Comparison of ENCODE assay signal across 13 mouse cellular contexts in genomic region chr3:146655111-146655577, GRCm38 (mm10). TPM values are rescaled to one million over a fixed set of nuclear protein-coding genes. Genes with fewer than 3 reads are reported as not detected.
A peak's percentile ranks its signal among the peaks of the same experiment; 100 is the strongest.
DNase-seq lines count a peak whose midpoint lies in the region; ATAC-seq and TF ChIP-seq lines count a peak whose summit lies in the region.
"Had no signal": no experiment of that assay in that cellular context is flagged by ENCODE, and none has a peak within 500 bp of the region (broad histone marks: within the 10 kb centered on the region; RNA-seq: fewer than 3 reads in every experiment).

No protein-coding gene starts in this region.

- peak overlapping the region; percentile 70 for H3K27ac ChIP-seq in heart, embryonic 13.5 days (replicated peaks)
- H3K27ac ChIP-seq in liver, postnatal 0 days (ENCODE audit: low read depth) = peak overlapping the region; percentile 84
- H3K27ac ChIP-seq in gastrocnemius, adult 2 months = no peak overlapping the region
- H3K27ac ChIP-seq: embryonic facial prominence, embryonic 15.5 days had no signal

- no peak for TF ChIP-seq CTCF in liver, postnatal 0 days (IDR thresholded peaks at IDR 0.05; ENCODE audit: low read depth)
- no peak for TF ChIP-seq CTCF in gastrocnemius, adult 2 months (IDR thresholded peaks at IDR 0.05)

- no peaks in the 10 kb centered on the region for H3K27me3 ChIP-seq in heart, embryonic 13.5 days (replicated peaks)
- no peaks in the 10 kb centered on the region for H3K27me3 ChIP-seq in liver, postnatal 0 days (ENCODE audit: insufficient read depth, low read length)
- H3K27me3 ChIP-seq: embryonic facial prominence, embryonic 15.5 days had no signal

- H3K9me3 ChIP-seq in heart, embryonic 13.5 days = no peaks in the 10 kb centered on the region
- H3K9me3 ChIP-seq in liver, postnatal 0 days (ENCODE audit: low read length) = no peaks in the 10 kb centered on the region
- H3K9me3 ChIP-seq: embryonic facial prominence, embryonic 15.5 days had no signal

- no peaks in the 10 kb centered on the region for H3K36me3 ChIP-seq in heart, embryonic 13.5 days
- H3K36me3 ChIP-seq in liver, postnatal 0 days (replicated peaks; ENCODE audit: insufficient read depth, low read length) = no peaks in the 10 kb centered on the region
- H3K36me3 ChIP-seq: embryonic facial prominence, embryonic 15.5 days had no signal

- H3K4me2 ChIP-seq in heart, embryonic 13.5 days = no peak overlapping the region
- peak overlapping the region; percentile 28 for H3K4me2 ChIP-seq in liver, postnatal 0 days (ENCODE audit: low read depth, low read length)
- H3K4me2 ChIP-seq: embryonic facial prominence, embryonic 15.5 days had no signal

- intact Hi-C loops in gastrocnemius, adult 2 months (cut with DNase I) = no loop called here

- no peak overlapping the region for H3K4me3 ChIP-seq in heart, embryonic 13.5 days
- no peak overlapping the region for H3K4me3 ChIP-seq in liver, postnatal 0 days (ENCODE audit: low read depth, low read length)
- H3K4me3 ChIP-seq in gastrocnemius, adult 2 months = no peak overlapping the region
- H3K4me3 ChIP-seq: embryonic facial prominence, embryonic 15.5 days had no signal

- DNase-seq in heart, adult 8-10 months (ENCODE audit: low spot score) = no peak
- DNase-seq in c-Kit-positive CD71-negative TER-119-negative erythroid progenitor cells, embryonic 14.5 days (ENCODE audit: low read depth) = peak; percentile 18
- DNase-seq in liver, postnatal 0 days = peak; percentile 31
- no peak for DNase-seq in gastrocnemius, adult 2 months
- DNase-seq in cerebellum, postnatal 4 days (ENCODE audit: low spot score in 2 of 2) = no peak
- no peak for DNase-seq in right cerebral cortex, adult 18-20 months
- DNase-seq: gastrocnemius, postnatal 14 days had no signal

- no peak overlapping the region for H3K9ac ChIP-seq in heart, embryonic 13.5 days
- no peak overlapping the region for H3K9ac ChIP-seq in liver, postnatal 0 days (replicated peaks)
- H3K9ac ChIP-seq: embryonic facial prominence, embryonic 15.5 days had no signal

- peak; percentile 58; the same call in 1 of the 2 replicates for ATAC-seq in heart, embryonic 13.5 days (ENCODE audit: extremely low read depth, insufficient number of reproducible peaks, low FRiP score, low TSS enrichment)
- peak; percentile 54 for ATAC-seq in CD4-positive, CD25-positive, alpha-beta regulatory T cell, adult 4 months
- peak; percentile 80 for ATAC-seq in liver, postnatal 0 days

- H3K4me1 ChIP-seq in heart, embryonic 13.5 days = peaks cover 28% of the 10 kb centered on the region
- H3K4me1 ChIP-seq in liver, postnatal 0 days (ENCODE audit: insufficient read depth) = peaks cover 15% of the 10 kb centered on the region
- H3K4me1 ChIP-seq: embryonic facial prominence, embryonic 15.5 days had no signal

- peak; percentile 52; the same call in 1 of the 2 replicates for TF ChIP-seq EP300 in liver, postnatal 0 days (IDR thresholded peaks at IDR 0.05; ENCODE audit: low read depth)

- WGBS in heart, embryonic 13.5 days = 57% methylated on average over 2 of the region's 2 CpGs
- WGBS in liver, postnatal 0 days (ENCODE audit: insufficient replicate concordance) = 42% methylated on average over 2 of the region's 2 CpGs

RNA-seq across cellular contexts. Expression of gene 4930503B20Rik, which starts 4.0 kb away (rescaled TPM):
- polyA plus RNA-seq in heart, embryonic 13.5 days (2015; fragmentation: Nextera tagmentation; extraction: Ambion mirVana) = not detected in 2 replicates
- total RNA-seq in heart, adult 8-10 months (2022) = under 1 TPM in 1 of 4 experiments, not detected in 3; 0.16 TPM
- polyA plus RNA-seq in CD4-positive, CD25-positive, alpha-beta regulatory T cell, adult 4 months (2017; shearing (Covaris generic)) = not detected
- polyA plus RNA-seq in liver, postnatal 0 days (2015; fragmentation: Nextera tagmentation; extraction: Ambion mirVana) = not detected in 2 replicates
- not detected for total RNA-seq in gastrocnemius, adult 2 months (2021)
- total RNA-seq: gastrocnemius, postnatal 14 days; left cerebral cortex, postnatal 10 days had no signal
- polyA plus RNA-seq: neural tube, embryonic 11.5 days; stomach, embryonic 14.5 days had no signal

RNA-seq across cellular contexts. Expression of gene Samd13, which starts 30.2 kb away (rescaled TPM):
- 2.3 and 2.8 TPM in 2 replicates for polyA plus RNA-seq in heart, embryonic 13.5 days (2015; fragmentation: Nextera tagmentation; extraction: Ambion mirVana)
- 1 to 10 TPM; 2.4 to 3.9 (median 3.2) TPM for total RNA-seq in heart, adult 8-10 months (2022)
- under 1 TPM in 1 of 2 experiments, not detected in 1; 0.52 TPM for polyA plus RNA-seq in CD4-positive, CD25-positive, alpha-beta regulatory T cell, adult 4 months (2017; shearing (Covaris generic))
- 0.11 TPM in 1 of 2 replicates, not detected in the other for polyA plus RNA-seq in liver, postnatal 0 days (2015; fragmentation: Nextera tagmentation; extraction: Ambion mirVana)
- total RNA-seq in gastrocnemius, adult 2 months (2021) = 1 to 10 TPM in 1 of 2 experiments, under 1 TPM in 1; 0.59 to 2.2 TPM

RNA-seq across cellular contexts. Expression of gene Dnase2b, which starts 39.7 kb away (rescaled TPM):
- polyA plus RNA-seq in heart, embryonic 13.5 days (2015; fragmentation: Nextera tagmentation; extraction: Ambion mirVana) = not detected in 2 replicates
- not detected for total RNA-seq in heart, adult 8-10 months (2022)
- not detected for polyA plus RNA-seq in CD4-positive, CD25-positive, alpha-beta regulatory T cell, adult 4 months (2017; shearing (Covaris generic))
- 3.9 and 4.0 TPM in 2 replicates for polyA plus RNA-seq in liver, postnatal 0 days (2015; fragmentation: Nextera tagmentation; extraction: Ambion mirVana)
- total RNA-seq in gastrocnemius, adult 2 months (2021) = under 1 TPM in 1 of 2 experiments, not detected in 1; 0.14 TPM
- total RNA-seq: gastrocnemius, postnatal 14 days; left cerebral cortex, postnatal 10 days had no signal
- polyA plus RNA-seq: neural tube, embryonic 11.5 days; stomach, embryonic 14.5 days had no signal

Comparison
In these comparisons a context has a peak if more than half of its experiments do, and no peak if none do; other contexts are left out.
1. DNase-seq: peak in c-Kit-positive CD71-negative TER-119-negative erythroid progenitor cells, embryonic 14.5 days (single experiment) and liver, postnatal 0 days (single experiment); none in heart, adult 8-10 months (single experiment), gastrocnemius, adult 2 months (single experiment), cerebellum, postnatal 4 days (0 of 2) and right cerebral cortex, adult 18-20 months (single experiment).
2. Peak in every context shown above with its lines, with median percentiles within 50 percentile points of each other: ATAC-seq.